Mouse (Mus musculus): ENCODE data around the gene Kank3.

DNA sequence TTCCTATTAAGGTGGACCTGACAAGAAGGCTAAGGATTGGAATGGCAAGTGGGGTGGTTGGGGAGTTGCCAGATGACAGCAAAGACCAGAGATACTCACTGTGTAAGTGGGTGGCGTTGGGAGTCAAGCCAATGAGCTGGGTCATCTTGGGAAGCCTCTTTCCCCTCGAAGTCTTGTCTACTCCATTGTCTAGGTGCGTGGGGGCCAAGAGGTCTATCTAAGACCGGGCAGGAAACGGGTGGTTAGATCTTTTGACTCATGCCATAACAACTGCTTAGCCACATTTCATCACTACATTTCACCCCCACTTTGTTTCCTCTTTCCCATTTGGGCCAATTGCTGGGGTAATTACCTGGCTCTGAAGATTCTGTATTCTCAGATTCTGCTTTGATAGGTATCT is 29.9 kb upstream of the Kank3 start:
- TF ChIP-seq CTCF (IDR thresholded peaks at IDR 0.05; ENCODE audit: borderline replicate concordance, insufficient read depth, low read depth, low read length): no peak
- no peak for TF ChIP-seq POLR2A (IDR thresholded peaks at IDR 0.05; ENCODE audit: borderline replicate concordance, insufficient read depth, low read length)
